Mouse (Mus musculus): ENCODE results near the gene Adgrf3.
A peak's percentile ranks its signal among the peaks of the same experiment; 100 is the strongest.
"Not testable (repeated sequence)": the region's sequence is repeated elsewhere in the genome, so short reads cannot be mapped to it uniquely, and the experiment has no call there.

Adgrf3 gene

DNA sequence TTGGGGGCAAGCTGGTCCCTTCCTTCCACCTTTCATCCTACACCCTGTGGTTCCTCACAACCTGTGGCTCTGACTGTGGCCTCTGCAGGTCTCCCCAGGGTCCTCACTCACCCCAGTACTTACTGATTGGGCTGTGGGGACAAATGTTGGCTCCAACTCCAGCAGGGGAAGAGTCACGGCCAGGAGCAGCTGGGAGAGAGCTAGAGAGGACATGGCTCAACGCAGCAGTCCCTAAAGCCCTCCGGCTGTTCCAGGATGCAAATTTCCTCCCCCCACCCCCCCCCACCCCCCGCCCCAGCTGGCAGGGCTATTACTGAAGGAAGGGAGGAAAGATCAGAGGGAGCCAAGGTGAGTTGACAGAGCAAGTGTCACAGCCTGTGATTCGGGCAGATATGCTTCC, at the start of gene Adgrf3:
Adgrf3 (minus strand) TSS at position 230 of the 400 bp plus-strand sequence.
- no peak for DNase-seq (ENCODE audit: low read depth)

DNA sequence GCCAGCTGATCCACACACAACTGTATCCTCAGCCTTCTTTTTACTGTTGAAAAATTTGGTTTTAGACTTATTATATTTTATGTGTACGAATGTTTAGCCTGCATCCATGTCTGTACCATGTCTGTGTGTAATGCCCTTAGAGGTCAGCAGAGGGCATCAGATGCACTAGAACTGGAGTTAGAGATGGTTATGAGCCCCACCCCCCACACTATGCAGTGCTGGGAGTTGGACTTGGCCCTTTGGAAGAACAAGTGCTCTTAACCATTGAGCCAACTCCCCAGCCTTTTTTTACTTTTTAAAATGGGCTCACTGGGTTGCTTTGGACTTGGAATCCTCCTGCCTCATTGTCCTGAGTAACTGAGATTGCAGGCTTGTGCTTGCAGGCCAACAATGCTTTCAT, 42.1 kb upstream of the Adgrf3 start:
- DNase-seq (ENCODE audit: low read depth), result peak; percentile 14

DNA sequence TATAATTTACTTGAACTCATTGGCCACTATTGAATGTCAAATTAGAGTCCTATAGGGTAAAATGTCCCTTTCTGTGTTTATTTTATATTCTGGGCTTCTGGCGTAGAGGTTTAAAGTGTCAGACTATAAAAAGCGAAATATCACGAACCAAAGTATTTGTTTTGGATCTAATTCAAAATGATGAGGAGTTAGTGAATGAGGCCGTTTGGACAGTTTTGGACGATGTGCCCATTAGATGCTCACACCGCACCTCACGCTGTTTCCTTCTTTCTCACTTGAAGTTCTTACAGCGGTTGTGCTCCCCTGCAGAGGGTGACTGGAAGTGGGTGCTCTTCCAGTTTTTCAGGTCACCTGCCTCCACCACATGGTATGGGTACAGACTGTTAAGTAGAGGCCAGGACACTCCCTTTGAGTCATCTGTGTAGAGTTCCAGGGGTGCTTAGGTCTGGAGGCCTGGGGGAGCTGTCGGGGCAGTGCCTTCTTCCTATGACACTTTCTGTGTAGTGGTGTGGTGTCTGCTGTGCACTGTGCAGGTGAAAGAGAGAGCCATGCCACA, 40.4 kb upstream of the Adgrf3 start:
- DNase-seq (ENCODE audit: low read depth), result no peak

DNA sequence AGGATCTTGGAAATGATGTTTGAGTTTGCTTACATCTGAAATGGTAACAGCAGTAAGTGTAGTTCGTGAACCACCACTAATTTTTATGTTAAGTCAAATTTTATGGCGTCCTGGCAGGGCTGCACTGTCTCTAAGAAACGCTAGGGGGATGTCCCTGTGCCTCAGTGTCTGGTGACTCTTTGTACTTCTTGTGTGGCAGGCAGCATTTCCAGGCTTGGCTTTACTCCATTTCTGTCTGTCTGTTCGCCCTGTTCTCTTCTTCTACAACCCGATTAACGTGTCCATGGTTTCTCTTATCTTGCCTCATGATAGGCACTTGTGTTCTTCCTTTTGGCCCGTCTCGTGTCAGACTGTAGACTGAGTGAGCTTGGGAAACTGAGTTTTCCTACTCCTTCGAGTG, 38.2 kb upstream of the Adgrf3 start:
- DNase-seq (ENCODE audit: low read depth), result peak; percentile 36

DNA sequence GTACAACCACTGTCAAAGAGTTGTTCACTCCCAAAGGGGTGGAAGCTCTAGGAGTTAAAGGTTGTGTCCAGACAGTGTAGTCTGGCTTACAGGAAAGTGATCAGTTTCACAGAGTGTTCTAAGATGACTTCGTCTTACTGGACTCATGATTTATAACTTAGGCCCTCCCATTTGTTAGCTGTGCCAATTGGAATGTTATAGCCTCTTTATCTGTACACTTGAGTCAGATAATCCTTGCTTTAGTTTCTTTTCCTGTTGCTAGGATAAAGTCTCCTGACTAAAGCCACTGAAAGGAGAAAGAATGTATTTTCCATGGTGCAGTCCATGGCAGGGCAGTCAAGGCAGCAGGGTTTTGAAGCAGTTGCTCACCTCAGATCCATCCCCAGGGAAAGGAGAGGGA, 36.9 kb upstream of the Adgrf3 start:
- DNase-seq (ENCODE audit: low read depth), result no peak

DNA sequence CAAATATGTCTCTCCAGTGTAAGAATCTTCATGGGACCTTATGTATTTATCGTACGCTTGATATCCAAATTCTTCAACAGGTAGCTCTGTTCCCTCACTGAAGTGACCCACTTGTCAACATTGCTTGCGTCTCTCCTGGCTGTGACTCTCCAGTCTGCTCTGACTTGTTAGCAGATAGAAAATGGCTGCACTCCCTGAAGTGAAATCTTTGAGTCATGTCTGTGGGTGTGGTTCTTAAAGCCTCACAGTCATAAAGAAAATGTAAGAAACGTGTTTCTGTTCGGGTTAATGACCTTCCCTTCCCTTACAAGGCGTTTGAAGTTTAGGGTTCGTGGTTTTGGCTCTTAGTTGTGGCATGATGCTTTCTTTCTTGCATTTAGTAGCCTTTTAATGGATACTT, 35.0 kb upstream of the Adgrf3 start:
- peak; percentile 28 for DNase-seq (ENCODE audit: low read depth)

DNA sequence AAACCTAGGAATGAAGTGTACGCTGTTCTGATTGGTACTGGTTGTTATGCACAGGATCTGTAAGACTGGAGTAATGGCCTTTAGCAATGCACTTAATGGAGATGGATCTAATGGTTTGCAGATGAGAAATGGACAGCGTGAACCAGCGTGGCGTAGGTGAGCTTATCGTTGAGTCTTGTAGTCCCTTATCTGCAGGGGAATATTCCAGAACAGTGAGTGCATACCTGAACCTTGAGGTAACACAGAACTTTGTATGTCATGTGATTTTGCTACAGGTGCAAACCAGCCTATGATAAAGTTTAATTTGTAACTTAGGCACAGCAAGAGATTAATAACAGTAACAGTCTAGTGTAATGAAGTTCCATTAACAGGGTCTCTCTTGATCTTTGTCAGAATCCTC, 33.0 kb upstream of the Adgrf3 start:
- DNase-seq (ENCODE audit: low read depth), result no peak

DNA sequence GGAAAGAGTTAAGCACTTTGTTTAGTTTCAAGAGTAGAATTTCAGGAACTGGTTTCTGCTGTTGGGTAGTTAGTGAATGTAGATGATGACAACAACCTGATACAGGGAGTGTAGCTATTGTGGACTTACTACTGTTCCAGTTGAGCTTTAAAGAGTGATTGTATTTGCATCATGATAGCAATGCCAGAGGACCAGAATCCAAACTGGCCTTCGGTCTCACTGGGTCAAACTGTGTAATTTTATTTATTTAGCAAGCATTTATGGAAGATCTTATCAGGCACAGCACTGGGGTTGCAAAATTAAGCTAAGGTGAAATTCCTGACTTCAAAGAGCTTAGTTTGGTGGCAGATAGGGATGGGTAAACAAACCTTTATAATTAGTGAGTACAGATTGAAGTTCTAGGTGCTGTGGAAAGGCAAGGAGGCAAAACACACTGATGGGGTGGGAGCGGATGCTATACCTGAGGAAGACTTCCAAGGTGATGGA, 30.2 kb upstream of the Adgrf3 start:
- DNase-seq (ENCODE audit: low read depth), result no peak

DNA sequence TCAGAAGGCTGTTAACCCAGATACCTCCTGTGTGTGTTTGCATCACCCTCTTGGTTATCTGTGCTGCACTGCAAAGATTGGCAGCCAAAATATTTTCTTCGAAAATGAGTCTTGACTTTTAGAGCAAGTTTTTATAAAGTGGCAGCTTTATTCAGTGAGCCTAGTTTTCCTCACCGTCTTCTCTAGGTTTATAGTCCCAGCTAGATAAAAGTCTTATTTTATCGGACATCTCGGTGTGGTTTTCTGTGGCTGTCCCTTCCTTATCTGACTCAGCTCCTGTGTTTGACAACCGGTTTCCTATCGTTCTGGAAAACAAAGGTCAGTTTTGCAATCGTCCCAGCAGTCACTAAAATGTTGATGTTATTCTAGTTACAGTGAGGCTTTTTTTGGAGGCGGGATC, 28.5 kb upstream of the Adgrf3 start:
- DNase-seq (ENCODE audit: low read depth), result no peak

DNA sequence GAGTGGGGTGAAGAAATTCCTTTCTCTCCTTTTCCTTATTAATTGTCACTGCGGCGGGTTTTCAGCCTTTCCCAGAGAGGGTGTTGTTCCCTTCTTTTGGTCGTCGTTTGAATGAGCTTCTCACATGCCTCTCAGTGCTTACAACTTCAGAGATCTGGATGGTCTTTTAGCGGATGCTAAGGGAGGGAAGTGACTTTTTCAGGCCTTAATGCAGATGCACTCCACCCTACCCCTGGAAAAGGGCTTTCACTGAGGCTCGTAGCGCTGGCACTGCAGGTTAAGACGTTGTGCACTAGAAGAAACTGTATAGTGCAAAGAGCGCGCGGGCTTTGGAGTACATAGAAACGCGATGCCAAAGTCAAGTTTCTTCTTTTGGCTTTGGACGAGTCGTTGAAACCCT, 27.5 kb upstream of the Adgrf3 start:
- DNase-seq (ENCODE audit: low read depth), result peak; percentile 49

DNA sequence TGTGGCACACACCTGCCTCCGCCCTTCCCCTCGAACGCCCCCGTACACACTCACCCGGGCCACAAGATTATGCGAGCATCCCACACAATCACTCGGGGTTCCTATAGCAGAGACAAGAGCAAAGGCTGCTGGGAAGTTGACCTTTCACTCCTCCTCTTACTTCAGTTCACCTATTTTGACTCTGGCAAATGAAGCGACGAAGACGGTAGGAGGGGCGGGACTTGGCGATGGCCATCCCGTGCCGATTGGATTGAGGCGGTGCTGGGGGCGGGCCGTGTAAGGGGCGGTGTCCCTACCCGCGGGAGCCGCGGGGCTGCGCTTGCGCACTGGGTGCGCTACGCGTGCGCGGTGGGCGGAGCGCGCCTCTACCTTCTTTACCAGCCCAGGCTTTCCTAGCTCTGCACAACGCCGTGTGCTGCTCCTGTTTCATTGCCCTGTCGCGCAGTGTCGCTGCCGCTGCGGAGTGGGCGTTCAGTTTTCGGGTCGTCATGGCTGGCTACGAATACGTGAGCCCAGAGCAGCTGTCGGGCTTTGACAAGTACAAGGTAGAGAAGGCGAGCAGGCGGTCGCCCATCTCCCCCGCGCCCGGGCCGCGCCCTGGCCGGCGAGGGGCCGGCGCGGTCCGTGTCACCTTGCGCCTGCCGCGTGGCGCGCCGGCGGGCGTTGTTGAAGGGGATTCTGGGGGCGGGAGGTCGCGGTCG, 26.9 kb upstream of the Adgrf3 start, which contains the start of gene Selenoi:
Selenoi (plus strand) TSS at position 311 of the 701 bp plus-strand sequence.
- peak; percentile 98 for DNase-seq (ENCODE audit: low read depth)

DNA sequence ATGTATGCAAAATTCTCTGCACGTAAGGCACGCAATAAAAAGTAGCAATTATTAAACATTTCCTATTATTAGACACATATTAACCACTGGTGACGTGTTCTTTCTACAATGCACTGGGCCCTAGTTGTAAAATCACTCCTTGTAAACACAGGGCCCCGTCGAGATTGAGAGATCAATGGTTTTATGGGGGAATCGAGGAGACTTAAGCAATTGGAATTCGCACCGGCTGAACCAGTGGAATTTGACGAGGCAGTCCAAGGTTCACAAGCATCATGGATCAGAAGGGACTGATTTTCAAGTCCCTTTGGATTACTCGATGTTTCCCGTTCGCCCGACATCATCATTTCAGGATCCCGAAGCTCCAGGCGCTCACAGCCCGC, 26.4 kb upstream of the Adgrf3 start:
- no peak for DNase-seq (ENCODE audit: low read depth)

DNA sequence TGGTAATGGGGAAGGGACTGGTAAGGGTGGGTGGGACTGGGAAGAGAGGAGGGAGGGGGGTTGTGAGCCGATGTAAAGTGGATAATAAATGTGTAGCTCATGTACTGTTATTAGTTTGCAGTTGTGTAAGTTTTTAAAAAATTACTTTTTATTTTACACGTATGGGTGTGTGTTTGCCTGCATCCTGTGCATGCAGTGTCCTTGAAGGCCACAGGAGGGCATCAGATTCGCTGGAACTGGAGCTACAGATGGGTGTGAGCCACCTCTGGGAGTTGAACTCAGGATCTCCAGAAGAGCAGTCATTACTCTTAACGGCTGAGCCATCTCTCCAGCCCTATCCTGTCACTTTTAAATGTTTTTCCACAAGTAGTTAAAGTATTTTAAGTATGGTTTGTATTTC, 25.4 kb upstream of the Adgrf3 start:
- DNase-seq (ENCODE audit: low read depth), result peak; percentile 62

DNA sequence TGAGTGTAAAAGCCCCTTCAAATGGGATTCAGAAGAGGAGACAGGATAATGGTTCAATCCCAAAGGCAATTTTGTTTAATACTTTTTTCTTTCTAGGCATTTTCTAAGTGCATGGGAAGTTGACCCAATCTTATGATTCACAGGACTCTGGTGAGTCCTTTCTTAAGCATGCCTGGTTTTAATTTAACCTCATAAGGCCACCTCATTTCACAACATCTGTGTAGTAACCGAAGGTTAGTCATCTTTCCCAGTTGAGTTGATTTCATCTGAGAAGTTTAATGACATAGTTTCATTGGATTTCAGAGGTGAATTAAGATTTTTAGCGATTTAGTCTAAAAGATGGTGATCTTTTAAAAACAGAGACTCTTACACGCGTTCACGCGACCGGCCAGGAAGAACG, 17.2 kb upstream of the Adgrf3 start:
- no peak for DNase-seq (ENCODE audit: low read depth)

DNA sequence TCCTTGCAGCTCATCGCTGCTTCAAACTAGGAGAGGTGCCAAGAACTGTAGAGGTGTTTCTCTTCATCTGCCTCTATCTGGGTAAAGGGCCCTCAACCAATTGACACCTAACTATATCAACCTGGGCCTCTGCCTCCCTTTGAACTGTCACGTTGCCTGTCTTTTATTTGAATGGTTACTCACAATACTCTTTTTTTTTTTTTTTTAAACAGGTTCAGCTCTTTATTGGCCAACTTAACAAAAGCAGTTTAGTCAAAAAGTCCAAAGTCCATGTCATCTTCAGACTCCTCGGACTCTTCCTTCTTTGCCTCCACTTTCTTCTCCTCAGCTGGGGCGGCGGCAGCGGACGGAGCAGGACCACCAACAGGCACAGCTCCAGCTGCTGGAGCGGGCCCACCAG, 15.1 kb upstream of the Adgrf3 start:
- no peak for DNase-seq (ENCODE audit: low read depth)

DNA sequence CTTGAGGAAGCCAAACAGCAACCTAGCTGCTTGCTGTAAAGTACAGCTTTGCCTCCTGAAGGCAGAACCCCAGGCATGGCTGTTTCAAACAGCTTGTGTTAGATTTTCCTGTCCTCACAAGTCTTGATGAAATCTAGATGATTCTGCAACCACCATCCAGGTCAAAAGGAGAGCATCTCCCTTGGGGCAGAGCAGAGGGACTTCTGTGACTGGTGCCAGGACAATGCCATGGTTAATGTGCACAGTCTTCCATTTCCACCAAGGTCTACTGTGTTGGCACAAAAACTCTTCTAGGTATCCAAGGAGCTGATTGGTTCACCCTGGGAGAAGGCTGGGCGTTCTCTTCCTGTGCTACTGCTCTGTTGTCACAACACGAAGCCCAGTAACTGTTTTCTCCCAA, 14.2 kb upstream of the Adgrf3 start:
- DNase-seq (ENCODE audit: low read depth), result no peak

DNA sequence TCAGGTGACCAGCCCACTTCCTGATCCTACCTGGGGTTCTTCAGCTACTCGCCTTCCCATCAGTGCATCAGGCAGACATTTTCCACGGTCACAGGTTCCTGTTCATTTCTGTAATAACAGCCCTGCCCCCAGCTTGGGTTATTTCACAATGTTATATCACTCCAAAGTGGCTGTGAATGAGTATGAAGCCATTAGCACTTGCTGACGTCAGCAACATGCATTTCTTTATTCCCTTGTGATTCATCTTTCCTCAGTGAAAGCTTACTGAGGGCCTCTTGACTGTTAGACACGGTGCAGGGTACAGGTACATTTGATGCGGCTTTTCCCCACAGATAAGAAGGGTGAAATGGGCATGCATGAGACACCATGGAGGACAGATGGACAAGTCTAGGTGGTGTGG, 10.4 kb upstream of the Adgrf3 start:
- no peak for DNase-seq (ENCODE audit: low read depth)

DNA sequence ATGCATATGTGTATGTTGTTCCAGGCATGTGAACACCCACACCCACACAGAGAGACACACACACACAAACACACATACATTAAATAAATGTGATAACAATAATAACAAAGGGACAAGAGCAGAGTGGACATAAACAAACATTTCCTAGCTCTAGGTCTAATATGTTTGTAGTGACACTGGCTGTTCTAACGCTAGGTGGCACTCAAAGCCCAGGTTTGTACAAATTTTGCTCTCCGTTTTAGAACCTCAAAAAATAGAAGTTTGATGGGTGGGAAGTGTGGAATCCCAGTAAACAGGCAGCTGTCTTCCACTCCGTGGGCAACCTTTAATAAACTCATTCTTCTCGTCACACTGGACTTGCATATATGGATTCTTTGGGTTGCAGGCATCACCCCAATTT, 9.4 kb upstream of the Adgrf3 start:
- peak; percentile 76 for DNase-seq (ENCODE audit: low read depth)

DNA sequence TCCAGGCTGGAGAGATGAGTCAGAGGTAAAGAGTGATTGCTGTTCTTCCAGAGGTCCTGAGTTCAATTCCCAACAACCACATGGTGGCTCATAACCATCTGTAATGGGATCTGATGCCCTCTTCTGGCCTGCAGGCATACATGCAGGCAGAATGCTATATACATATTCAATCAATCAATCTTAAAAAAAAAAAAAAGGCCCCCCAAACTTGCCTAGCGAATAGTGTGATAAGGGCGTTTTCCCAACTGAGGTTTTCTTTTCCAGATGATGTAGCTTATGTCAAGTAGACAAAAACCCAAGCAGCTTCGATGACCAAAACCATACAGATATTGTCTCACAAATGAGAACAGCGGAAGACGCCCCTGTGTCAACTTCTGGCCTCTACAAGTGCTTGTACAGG, 5.2 kb upstream of the Adgrf3 start:
- DNase-seq (ENCODE audit: low read depth), result not testable (repeated sequence)

DNA sequence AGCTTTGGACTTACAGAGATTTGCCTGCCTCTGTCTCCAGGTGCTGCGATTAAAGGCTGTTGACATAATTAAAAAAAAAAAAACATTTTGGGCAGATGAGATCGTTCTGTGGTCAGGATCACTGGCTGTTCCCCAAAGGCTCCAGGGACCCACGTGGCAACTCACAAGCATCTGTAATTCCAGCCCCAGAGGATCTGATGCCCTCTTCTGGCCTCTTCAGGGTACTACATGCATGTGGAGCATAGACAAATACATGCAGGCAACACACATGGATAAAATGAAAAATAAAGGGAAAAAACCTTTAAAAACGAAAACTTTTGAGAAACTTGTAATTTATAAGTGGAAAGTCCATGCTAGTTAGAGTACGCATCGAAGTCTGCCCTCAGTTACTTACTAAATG, 1.8 kb upstream of the Adgrf3 start:
- peak; percentile 35 for DNase-seq (ENCODE audit: low read depth)

DNA sequence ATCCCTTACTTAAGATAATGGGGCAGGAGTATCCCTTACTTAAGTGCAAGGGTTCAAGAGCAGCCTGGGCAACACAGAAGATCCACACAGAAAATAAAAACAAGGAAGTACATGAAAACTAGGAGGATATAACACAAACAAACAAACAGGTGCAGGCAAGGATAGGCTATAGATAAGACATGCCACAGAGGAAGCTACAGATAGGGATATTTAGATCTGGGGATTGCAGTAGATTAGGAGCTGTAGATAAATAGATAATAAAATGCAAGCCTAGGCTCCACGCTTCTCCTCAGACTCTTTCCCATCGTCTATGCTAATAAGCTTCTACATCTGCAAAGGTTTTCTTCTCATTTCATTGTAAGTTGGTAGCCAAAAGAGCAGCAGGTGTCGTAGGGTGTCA, 488 bp downstream of the Adgrf3 start:
- DNase-seq (ENCODE audit: low read depth), result no peak

DNA sequence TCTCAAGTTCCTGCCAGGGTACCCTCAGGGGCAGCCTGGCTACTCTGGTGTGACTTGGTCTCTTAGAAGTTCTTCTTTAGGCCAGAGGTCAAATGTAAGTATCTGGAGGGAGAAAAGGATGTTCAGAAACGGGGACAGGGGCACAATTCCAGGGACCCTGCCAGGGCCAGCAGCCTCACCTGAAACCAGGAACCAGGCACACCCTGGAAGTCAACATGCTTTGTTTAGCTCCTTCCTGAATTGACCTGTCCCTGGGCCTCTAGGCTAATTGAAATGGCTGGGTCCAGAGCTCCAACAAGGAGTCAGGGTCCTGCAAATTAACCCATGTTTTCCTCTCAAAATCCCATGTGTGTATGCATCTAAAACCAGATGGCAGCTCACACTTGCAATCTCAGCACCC, 1.1 kb downstream of the Adgrf3 start:
- DNase-seq (ENCODE audit: low read depth), result no peak

DNA sequence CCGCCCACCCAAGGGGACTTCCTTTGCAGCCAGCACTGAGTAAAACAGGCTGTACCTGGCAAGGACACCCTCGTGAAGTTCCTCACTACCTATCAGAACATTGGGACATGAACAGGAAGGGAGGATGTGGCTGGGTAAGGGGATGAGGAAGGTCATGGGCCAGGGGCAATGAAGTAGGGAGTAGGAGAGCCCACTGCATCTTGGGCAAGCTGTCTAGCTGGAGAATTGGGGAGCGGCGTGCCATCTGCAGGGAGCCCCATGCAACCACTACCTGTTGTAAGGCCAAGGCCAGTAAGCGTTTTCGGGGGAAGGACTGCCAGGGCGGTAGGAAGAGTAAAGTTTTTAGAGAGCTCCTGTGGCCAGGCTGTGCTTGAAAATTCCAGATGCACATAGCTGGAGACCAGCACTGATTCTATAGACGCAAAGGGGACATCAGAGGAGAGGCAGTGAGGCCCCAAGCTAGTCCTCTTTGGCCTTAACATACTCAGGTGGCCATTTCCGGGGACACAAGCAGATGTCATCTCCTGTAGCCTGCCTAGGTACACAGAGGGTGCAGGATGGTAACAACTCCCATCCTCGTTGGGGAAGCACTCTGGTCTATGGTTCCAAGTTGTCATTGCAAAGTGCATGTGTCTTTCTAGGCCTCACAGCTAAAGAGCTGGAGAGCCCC, 2.2 kb downstream of the Adgrf3 start:
- no peak for DNase-seq (ENCODE audit: low read depth)

DNA sequence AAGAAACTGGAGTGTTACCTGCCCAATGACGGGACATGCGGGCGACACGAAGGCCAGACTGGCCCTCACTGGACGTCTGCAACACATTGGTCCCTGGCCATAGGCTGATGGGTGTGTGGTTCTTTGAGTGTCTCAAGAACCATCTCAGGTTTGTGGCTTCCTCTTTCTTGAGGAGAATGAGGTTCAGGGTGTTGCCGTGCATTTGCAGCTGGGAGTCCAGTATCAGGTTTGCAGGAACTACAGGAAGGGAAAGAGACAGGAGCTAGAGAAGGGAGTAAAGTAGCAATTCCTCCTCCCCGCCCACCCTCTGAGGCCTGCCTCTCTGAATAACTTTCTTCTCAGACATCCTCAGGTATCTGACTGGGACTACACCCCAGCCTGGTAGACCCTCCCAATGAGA, 3.3 kb downstream of the Adgrf3 start:
- DNase-seq (ENCODE audit: low read depth), result no peak
